Mouse (Mus musculus): ENCODE measurements around the gene Rps6kb1. TPM values are rescaled to one million over a fixed set of nuclear protein-coding genes. Genes with fewer than 3 reads are reported as not detected.
"Not testable (repeated sequence)": the region's sequence is repeated elsewhere in the genome, so short reads cannot be mapped to it uniquely, and the experiment has no call there.

Rps6kb1 gene
- total RNA-seq, 2 experiments from 2014 or later: 27.7 to 28.8 TPM

GRCm38 (mm10) chr11:86539716-86540475 lies 4.7 kb downstream of the Rps6kb1 start:
- no peak for DNase-seq

GRCm38 (mm10) chr11:86538786-86539185 lies 5.8 kb downstream of the Rps6kb1 start:
- DNase-seq: no peak

- no peak for DNase-seq
These were observed 10.2 kb downstream of the Rps6kb1 start for GRCm38 (mm10) chr11:86534201-86534910.

- DNase-seq: not testable (repeated sequence)
These were observed 11.3 kb downstream of the Rps6kb1 start for GRCm38 (mm10) chr11:86533302-86533701.

GRCm38 (mm10) chr11:86532834-86533233 lies 11.8 kb downstream of the Rps6kb1 start:
- DNase-seq: peak; percentile 25

- no peak for DNase-seq
These were observed 17.1 kb downstream of the Rps6kb1 start for GRCm38 (mm10) chr11:86527528-86527927.

GRCm38 (mm10) chr11:86519751-86520150 lies 24.9 kb downstream of the Rps6kb1 start:
- no peak for DNase-seq

GRCm38 (mm10) chr11:86517229-86517628 lies 27.4 kb downstream of the Rps6kb1 start:
- DNase-seq: no peak

- DNase-seq: no peak
These were observed 28.0 kb downstream of the Rps6kb1 start for GRCm38 (mm10) chr11:86516620-86517019.

- no peak for DNase-seq
These were observed 36.6 kb downstream of the Rps6kb1 start for GRCm38 (mm10) chr11:86507991-86508390.

- no peak for DNase-seq
These were observed 37.3 kb downstream of the Rps6kb1 start for GRCm38 (mm10) chr11:86507334-86507733.

- no peak for DNase-seq
These were observed 41.5 kb downstream of the Rps6kb1 start for GRCm38 (mm10) chr11:86503121-86503520.

GRCm38 (mm10) chr11:86500795-86501194 lies 43.8 kb downstream of the Rps6kb1 start:
- DNase-seq: no peak

- no peak for DNase-seq
These were observed 46.7 kb downstream of the Rps6kb1 start for GRCm38 (mm10) chr11:86497908-86498307.

GRCm38 (mm10) chr11:86497356-86497755 lies 47.2 kb downstream of the Rps6kb1 start:
- DNase-seq: no peak

- no peak for DNase-seq
These were observed 53.8 kb downstream of the Rps6kb1 start for GRCm38 (mm10) chr11:86490782-86491181.

- peak; percentile 60 for DNase-seq
These were observed 59.6 kb downstream of the Rps6kb1 start for GRCm38 (mm10) chr11:86484910-86485510.

- DNase-seq: peak; percentile 99
These were observed 60.3 kb downstream of the Rps6kb1 start, which contains the start of gene Rnft1 for GRCm38 (mm10) chr11:86484101-86484868. Rnft1 (plus strand) TSS chr11:86484657.

GRCm38 (mm10) chr11:86473576-86473975 lies 71.0 kb downstream of the Rps6kb1 start:
- DNase-seq: no peak

GRCm38 (mm10) chr11:86472771-86473171 lies 71.8 kb downstream of the Rps6kb1 start:
- peak; percentile 32 for DNase-seq

- no peak for DNase-seq
These were observed 72.8 kb downstream of the Rps6kb1 start for GRCm38 (mm10) chr11:86471785-86472184.

- no peak for DNase-seq
These were observed 75.6 kb downstream of the Rps6kb1 start for GRCm38 (mm10) chr11:86468971-86469370.

All from heart, postnatal 4 days (tissue).